Mouse (Mus musculus): ENCODE measurements at regions not wholly inside any gene's neighbourhood (a gene's known extent, or its start where the extent isn't known, plus 50 kb on each side); places are given as distances from the start of the nearest gene placed in this dataset.

- TF ChIP-seq CTCF (IDR thresholded peaks at IDR 0.05; ENCODE audit: borderline replicate concordance, insufficient read depth, low read depth, low read length): no peak
- no peak for TF ChIP-seq POLR2A (IDR thresholded peaks at IDR 0.05; ENCODE audit: borderline replicate concordance, insufficient read depth, low read length)
These were observed 743.1 kb downstream of the Stim2 start for GRCm38 (mm10) chr5:54741440-54741839.

All from cerebellum, adult 2 months (tissue).